Mouse (Mus musculus) liver, postnatal 0 days (tissue): Measurements from ENCODE around the gene Knop1.

Experiments
- CTCF ChIP-seq: sonication (generic); IDR thresholded peaks from 2 replicates; pipeline ENCODE4 v1.5.1; 2016; ENCODE audit warnings: antibody characterized with exemption, low read depth
- EP300 ChIP-seq: IDR thresholded peaks from 2 replicates; pipeline ENCODE4 v1.6.1; 2016; ENCODE audit warnings: antibody characterized with exemption, low read depth, mild to moderate bottlenecking

DNA sequence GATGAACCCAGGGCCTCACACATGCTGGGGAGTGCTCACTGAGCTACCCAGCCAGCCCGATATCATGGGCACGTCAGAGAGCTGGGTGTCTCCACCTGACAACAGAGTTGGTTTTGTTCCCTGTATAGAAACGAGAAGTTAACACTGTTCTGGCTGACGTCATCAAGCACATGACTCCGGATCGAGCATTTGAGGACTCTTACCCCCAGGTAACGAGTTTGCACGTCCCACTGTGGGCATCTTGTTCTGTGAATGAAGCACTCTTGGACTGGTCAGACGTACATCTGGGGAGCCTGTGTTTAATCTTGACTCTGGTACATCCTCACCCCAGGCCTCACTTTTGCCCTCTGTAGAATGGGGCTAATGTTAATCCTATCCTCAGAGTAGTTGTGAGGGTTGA is 59.2 kb downstream of the Knop1 start:
- no peak for TF ChIP-seq CTCF
- no peak for TF ChIP-seq EP300
